Mouse (Mus musculus) megakaryocyte, embryonic 14.5 days (primary cell): ENCODE measurements around the gene Dync2h1.

ENCODE experiments used
- FLI1 ChIP-seq: IDR thresholded peaks from 2 replicates; pipeline ENCODE4 v1.6.1; 2012; ENCODE audit warnings: low read length, inconsistent platforms, mixed read lengths
- GATA1 ChIP-seq: IDR thresholded peaks from 3 replicates; pipeline ENCODE4 v1.6.1; 2012; ENCODE audit warnings: mixed read lengths, low read length, inconsistent platforms, borderline replicate concordance

GRCm38 (mm10) chr9:7015600-7015999, 168.6 kb downstream of the Dync2h1 start:
- no peak for TF ChIP-seq GATA1
- no peak for TF ChIP-seq FLI1
